Mouse (Mus musculus): ENCODE results near the gene Slc24a2. TPM values are rescaled to one million over a fixed set of nuclear protein-coding genes. Genes with fewer than 3 reads are reported as not detected.

Slc24a2 gene
- 10 to 100 TPM; 22.5 to 22.8 TPM for total RNA-seq (2021)
- long read RNA-seq, experiment 1, partial matches to known transcripts, result 0 of 4 reads
- long read RNA-seq, experiment 1, other reads (novel, unspliced or antisense), result 4 of 4 reads
- long read RNA-seq, experiment 2, partial matches to known transcripts, result 0 of 3 reads
- long read RNA-seq, experiment 2, other reads (novel, unspliced or antisense), result 3 of 3 reads

DNA sequence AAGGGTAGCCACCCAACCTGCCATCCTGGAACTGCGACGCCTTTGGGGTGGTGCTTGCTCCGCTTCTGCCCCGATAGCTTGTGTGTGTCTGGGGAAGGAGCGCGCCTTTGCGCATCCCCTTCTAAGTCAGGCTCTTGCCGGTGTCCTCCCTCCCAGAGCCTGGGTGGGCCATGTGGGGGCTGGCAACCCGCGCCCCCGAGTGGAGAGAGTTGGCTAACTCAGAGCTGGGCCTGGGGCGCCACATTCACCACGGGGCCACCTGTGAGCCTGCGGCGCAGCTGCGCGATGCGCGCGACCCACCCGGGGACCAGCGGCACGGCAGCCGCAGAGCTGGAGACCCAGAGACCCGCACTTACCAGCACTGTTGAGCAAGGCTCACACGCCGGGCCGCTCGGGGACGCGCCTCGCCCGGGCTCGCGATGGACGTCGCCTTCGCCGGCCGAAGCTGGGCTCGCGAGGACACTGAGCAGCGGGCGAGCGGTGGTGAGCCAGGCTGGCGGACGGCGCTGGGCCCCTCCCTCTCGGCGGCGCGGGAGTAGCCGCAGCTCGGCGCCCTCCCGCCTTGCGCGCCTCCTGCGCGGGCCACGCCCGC, at the start of gene Slc24a2:
Gene Slc24a2, minus strand, starts transcription at position 518 of the 592 bp plus-strand sequence.
- DNase-seq (ENCODE audit: low spot score in 2 of 2), result peak; percentile 20 to 23

DNA sequence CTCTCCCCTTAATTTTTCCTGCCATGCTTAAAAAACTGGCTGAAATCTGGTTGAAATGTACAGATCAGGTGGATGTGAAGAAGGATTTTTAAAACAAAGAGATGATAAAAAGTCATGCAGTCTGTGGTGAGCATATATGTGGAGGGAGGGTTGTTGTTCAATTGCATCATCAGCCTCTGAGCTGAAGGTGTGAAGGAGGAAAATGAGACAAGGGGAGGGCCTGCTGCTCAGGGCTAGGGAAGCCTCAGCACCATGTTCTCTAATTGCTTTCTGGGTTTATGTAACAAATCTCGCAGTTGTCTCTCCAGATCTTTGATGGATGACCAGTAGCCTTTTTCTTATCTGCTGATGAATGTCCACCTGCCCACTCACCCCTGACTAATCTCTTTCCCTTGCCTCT, 44.5 kb upstream of the Slc24a2 start:
- DNase-seq (ENCODE audit: low spot score in 2 of 2), result no peak

DNA sequence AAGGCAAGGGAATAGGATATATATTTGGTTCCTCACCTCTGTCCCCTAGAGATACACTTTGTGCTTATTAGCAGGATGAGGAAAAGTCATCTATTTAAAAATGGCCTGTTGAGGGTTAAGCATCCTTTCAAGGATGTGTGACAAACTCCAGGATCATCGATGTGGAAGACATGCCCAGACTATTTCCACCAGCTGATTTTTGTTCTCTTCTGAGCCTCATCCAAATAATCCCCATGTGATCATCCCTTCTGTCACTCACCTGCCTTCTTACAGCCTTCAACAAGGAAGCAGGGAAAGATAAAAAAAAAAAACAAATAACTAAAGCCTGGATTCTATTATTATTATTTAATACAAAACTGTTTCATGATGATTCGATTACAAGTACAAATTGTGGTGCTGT, 44.0 kb upstream of the Slc24a2 start:
- DNase-seq (ENCODE audit: low spot score in 2 of 2), result no peak

DNA sequence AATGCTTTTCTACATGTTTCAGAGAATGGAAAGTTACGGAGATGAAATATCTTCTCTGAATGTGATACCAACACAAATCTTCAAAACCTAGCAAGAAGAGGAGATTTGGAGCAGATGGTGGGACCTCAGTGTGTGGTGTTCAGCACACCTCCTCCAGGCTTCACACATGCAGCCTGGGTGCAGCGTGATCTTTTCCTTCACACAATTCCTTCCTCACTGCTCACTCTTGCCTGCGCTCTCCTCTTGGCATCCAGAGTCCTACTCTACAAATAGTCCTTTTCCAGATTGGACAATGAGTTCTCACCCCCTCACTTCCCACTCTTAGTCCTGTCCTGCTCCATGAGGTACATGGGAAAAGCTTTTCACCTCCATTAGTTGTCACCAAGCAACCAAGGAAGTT, 43.2 kb upstream of the Slc24a2 start:
- DNase-seq (ENCODE audit: low spot score in 2 of 2), result no peak

DNA sequence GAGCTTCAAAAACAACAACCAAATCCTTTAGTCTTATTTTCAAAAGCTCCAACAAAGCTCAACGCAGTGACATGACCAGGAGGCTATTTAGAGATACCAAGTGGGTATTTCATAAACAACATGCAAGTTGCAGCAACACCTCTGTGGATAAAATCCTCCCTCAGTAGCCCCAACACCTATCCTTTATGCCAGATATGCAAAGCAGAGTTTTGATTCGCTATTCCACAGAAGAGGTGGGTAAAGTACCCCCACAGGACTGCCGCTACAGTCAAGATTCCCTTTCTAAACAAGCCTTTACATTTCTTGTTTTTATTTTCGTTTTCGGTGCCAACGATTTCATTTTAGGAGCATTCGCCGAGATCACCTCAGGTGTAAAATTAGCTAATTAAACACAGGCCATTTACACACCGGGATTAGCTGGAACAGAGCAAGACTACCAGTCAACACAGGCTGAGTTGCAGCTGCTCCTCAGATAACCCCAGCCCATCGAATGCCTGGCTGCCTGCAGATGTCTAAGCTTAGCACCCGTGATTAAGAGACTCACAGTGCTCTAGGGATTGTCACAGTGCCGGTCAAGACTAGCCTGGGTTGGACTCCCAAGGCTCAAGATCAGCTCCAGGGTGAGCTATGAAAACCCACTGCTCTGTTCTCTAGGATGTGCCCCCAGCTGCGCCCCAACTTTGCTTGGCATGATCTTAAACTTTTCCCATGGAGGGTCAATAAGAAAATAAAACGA, 885 bp downstream of the Slc24a2 start:
- DNase-seq (ENCODE audit: low spot score in 2 of 2), result no peak

DNA sequence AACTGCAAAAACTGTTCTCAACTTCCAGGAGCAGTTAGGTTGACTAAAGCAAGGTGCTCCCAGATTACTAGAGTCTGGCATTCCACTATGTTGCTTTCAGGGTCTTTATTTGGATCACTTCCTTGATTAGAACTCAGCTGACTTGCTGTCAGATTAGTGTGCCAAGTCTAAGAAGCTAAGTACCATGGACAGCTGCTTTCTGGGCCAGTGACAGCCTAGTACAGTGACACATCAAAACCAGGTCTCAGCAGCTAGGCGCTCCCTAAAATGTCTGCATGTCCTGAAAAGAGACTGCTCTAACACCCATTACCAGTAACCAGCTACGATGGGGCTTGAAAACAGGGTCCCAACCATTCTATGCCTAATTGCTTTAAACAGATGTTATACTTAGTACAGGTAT, 8.7 kb downstream of the Slc24a2 start:
- no peak for DNase-seq (ENCODE audit: low spot score in 2 of 2)

DNA sequence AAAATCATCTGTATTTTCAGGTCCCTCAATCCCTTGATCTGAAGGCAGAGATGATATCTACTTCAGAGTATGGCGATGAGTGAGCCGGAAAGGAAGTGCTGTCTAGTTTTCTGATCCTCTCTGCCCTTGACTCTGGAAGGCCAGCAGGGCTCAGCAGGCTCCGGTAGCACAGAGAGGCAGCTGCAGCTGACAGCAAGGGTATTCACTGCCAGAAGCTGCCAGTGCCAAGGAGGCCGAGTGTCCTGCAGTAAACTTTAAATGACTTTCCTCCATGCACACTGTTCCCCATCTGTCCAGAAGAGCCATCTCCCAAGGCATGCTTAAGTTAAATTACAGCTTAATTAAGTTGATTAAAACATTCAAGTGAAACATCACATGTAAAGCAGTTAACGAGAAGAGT, 12.1 kb downstream of the Slc24a2 start:
- no peak for DNase-seq (ENCODE audit: low spot score in 2 of 2)

DNA sequence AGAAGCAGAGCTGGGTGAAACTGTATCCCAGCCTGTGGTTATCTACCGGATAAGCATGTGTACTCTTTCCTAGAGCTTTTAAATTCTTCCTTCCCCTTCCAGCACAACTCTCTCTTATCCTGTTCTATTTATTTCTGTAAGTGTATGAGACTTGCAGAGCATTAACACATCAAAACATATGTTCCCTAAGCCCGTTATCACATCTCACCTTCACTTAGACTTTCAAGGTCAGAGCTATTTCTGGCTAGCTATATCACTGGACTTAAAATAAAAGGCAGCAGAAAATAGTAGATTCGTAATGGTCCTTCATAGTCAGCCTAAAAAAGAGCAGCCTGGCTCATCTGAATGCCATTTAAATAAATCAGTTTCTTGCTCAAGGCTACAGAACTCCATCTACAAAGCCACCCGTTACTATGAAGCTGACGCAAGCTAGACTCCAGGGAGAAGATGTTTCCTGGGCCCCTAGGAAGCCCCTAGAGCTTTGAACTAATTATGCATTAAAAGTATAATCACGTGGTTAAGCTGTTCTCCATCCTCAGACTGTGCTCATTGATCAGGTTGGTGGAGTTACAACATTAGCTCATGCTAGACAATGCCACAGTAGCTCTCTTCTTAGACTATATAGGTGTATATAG, 18.8 kb downstream of the Slc24a2 start:
- no peak for DNase-seq (ENCODE audit: low spot score in 2 of 2)

DNA sequence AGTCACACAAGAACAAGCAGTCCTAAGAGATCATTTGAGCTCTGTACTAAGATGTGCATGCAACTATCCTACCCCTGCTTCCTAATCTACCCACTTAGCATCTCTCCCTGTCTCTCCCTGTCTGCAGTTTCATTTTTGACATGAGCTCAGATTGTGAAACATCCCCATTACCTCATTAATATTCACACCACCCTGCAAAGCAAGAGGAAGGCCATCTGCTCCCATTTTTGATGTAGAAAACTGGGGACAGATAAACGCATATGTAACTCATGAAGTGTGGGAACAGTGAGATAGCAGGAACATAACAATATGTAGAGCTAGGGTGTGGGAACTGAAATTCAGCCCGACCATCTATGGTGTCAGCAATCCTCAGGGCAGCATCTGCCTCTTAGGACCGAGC, 19.7 kb downstream of the Slc24a2 start:
- DNase-seq (ENCODE audit: low spot score in 2 of 2), result no peak

DNA sequence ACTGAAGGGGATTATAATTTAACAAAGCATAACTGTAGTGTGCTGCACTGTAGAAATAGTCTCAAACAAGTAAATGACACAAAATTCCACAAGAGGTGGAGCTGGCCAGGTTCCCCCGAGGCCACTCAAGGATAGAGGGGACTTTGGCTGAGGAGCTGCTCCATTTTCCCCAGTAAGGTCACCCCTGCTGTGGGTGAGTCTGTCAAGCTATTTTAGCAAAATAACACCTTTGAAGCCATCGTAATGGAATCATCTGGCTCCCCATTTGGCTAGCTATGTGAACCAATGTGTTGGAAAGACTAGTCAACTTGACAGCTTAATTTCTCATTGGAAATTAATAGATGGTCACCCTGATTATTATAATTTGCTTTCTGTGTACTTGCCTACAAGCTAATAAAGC, 28.2 kb downstream of the Slc24a2 start:
- no peak for DNase-seq (ENCODE audit: low spot score in 2 of 2)

DNA sequence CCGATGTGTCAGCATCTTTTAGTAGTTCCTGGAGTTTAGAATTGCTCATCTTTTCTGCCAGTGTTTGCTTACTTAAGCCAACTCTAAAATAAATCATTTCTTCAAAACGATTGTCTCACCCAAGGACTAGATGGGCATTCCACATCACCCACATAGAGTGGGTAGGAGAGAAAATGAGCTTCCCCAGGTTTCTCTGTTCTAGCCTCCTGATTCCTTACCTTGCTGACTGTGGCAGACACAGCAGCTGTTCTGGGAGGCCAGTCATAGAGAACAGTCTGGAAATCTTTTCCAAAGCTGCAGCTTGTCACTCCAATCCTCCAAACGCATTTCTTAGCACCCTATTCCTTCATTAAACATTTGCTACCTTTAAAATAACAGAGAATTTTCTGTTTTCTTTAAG, 29.0 kb downstream of the Slc24a2 start:
- DNase-seq (ENCODE audit: low spot score in 2 of 2), result no peak

DNA sequence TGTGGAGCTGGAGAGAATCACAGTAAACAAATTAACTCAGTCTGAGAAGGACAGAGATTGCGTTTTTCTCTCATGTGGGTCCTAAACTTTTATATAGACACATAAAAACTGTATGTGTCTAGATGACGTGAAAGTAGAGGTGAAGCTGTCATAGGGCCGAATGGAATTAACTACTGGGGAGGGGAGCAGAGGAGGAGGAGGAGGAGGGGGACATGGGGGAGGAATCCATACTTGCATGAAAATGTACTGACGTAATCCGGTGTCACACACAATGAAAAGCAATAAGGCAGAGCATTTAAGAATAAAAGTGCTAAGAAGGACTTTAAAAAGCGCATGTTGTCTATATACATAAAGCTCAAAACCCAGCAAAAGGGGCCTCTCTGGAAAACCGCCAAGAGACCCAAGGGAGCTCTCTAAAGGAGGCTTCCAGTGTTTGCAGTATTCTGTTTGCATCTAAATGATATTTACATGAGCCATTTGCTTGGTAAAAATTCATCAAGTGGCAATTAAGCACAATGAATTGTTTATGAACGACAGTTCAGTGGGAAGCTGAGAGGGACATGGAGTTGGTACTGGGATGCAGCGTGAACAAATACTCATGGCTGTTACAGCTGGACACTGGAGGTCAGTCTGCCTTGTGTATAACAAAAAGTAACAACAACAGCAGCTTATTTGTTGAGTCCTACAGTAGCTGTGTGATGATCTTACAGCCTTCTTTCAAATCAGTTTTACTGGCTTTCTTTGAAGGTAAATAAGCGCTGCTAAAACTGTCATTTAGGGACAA, 45.9 kb downstream of the Slc24a2 start:
- DNase-seq (ENCODE audit: low spot score in 2 of 2), result no peak

DNA sequence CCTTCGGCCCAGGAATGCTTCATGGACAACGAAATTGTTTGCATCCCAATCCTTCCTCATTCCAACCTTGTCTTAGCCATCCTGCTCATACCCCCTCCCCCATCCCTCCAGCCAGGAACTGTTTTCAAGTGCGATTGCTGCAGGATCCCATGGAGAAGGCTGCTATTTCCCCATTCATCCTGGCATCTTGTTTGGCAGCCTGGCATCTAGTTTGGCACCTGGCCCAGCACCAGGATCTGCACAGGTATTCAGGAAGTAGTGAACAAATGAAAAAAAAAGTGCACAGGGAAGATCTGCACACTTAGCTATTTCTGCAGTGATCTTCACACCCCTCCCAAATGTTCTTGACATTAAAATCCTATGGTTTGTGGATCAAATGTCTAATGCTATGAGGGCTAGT, 53.2 kb downstream of the Slc24a2 start:
- no peak for DNase-seq (ENCODE audit: low spot score in 2 of 2)

DNA sequence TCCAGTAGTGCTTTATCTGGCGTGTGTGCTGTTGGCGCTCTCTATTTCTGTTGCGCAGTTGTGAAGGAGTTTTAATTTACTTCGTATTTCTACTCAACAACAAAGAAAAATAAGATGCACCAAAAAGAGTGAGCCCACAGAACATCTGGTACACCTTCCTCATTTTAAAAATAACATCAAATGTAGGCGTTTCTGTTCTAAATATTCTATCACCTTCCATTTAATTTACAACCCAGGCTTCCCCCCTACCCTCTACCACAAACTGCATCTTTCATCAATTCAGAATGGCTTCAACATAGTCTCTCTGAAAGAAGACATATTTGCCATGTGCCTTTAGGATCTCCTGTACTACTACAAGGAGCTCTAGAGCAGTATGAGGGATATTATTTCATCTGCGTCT, 66.3 kb downstream of the Slc24a2 start:
- DNase-seq (ENCODE audit: low spot score in 2 of 2), result no peak

DNA sequence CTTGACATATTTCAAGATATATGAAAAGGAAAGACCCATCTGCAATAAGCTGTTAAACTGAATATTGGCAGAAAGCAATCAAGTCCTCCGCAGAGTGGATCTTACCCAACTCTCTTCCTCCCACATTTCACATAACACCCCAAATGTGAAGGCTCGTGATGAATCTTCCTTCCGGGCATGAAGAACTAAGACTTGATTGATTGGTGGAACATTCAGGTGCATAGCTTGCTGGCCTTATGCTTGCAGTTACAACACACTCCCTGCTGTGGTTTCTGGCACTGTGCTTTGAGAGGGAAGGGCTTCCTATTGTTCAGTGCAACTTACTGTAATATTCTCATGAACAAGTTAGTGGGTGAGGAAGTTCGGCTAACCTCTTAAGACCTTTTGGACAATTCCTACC, 72.2 kb downstream of the Slc24a2 start:
- no peak for DNase-seq (ENCODE audit: low spot score in 2 of 2)

DNA sequence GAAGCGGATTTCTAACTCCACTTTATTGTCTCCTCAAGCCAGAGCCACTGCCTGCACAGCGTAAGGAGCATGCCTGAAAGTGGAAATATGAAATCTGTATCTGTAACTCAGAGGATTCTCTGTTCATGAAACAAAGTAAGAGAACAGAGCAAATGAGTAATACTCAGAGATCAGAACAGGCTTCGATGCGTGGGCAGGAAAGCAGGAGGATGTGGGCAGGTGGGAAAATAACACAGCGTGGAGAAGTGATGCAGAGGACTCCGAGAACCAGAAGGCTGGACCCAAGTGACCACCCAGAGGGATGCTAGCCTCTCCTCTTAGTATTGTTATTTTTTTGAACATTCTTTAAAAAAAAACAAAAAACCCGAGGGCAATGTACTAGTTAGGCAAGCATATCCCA, 78.3 kb downstream of the Slc24a2 start:
- no peak for DNase-seq (ENCODE audit: low spot score in 2 of 2)

DNA sequence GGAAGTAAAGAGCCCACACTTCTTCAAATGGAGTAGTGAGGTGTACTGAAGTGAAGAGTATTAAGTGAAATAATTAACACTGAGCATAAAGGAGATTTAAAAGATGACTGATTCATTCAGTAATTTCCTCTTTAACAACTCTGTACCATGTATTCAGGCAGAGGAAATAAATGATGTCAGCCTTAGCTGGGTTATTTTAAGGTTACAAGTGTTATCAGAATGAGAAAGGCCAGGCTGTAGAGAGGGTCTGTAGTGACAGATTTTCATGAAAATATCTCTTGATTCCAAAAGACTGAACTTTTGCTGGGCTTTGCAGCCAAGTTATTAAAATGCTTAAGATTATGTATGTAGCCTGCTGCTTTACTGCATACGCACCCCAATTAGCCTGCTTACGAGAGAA, 80.7 kb downstream of the Slc24a2 start:
- DNase-seq (ENCODE audit: low spot score in 2 of 2), result no peak

DNA sequence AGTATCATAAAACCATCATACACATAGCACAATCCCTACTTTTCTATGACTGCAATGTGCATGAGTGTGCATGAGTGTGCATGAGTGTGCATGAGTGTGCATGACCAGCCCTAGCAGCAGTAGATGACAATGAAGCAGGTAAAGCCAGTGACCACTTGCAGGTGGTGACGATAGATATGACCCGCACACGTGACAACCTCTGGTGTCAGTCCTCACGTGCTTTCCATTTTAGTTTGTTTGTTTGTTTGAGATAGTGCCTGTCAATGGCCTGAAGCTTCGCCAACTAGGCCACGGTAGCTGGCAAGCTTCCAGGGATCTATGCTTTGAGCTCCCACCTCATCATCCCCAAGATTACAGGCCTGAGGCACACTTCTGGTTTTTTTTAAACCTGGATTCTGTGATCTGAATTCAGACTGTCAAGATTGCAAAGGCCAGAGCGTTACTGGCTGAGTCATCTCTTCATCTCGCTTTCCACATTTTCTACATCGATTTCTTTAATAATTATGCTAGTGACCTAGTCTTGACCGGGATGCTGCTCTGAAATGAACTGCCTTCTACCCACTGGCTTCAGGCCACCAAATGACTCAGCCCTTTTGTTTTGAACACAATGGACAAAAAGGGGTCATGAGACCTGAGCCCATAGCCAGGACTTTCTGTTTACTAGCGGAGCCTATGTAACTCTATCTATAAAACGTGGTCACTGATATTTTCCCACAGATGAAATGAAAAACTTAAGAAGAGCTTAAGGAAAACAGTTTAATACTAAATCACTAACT, 88.5 kb downstream of the Slc24a2 start:
- no peak for DNase-seq (ENCODE audit: low spot score in 2 of 2)

DNA sequence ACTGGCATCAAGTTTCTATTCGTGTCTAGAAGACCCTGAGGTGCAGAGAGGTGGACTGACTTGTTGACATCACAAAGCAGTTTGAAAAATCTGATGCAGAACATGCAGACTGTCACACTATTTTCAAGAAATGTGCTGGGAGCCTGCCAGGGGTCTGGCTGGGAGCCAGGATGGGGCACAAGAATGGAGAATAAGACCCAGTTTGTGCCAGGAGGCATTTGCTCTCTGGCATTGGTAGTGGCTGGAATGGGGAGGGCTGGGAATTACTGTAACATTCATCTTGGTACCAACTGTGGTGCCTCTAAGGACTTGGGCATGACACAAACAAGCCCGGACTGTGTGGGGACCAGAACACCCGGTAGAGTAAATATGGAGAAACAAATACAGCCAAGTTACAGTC, 89.4 kb downstream of the Slc24a2 start:
- peak in 1 of 2 experiments; percentile 4 for DNase-seq (ENCODE audit: low spot score in 2 of 2)

DNA sequence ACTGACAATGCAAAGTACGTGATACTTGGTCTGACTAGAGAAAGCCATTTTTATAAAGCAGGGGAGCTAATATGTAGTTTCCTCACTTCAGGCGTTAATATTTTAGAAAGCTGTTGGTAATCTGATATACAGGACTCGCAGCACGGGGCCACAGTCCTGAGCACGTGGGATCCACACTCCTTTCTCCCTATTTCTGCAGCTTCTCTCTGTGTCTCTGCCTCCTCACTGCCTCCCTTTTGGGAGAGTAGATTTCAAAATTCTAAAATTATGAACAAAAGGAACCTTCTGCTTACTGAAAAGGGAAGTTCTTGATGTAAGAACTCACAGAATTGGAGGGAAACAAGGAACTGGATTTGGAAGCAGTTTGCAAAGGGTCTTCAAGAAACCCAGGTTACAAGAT, 97.8 kb downstream of the Slc24a2 start:
- DNase-seq (ENCODE audit: low spot score in 2 of 2), result no peak

DNA sequence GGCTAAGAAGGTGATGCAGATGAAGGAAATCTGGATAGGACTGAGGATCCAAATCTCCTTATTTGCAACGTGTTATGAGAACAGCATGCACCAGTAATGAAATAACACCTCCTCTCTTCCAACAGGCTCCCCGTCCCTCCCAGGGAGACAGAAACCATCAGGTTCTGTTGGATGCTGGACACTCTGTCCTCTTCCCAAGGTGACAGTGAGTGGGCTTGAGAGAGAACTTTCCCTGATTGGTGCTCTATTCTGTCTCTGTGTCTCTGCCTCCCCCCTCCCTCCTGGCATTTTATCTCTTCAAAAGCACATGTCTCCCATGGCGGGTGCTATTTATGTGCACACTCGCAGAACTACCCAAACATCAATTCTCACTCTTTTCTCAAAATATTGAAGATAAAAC, 103.5 kb downstream of the Slc24a2 start:
- DNase-seq (ENCODE audit: low spot score in 2 of 2), result no peak
